Mouse (Mus musculus) neural tube, embryonic 13.5 days (tissue): ENCODE measurements around the gene Erg. TPM values are rescaled to one million over a fixed set of nuclear protein-coding genes. Genes with fewer than 3 reads are reported as not detected.

Experiments
- ATAC-seq: fragments of 200-750 bp; cut with Nextera tagmentation; 2 replicates; pipeline ENCODE4 v1.8.0; 2017; ENCODE audit warnings: low read depth, mild to moderate bottlenecking, moderate TSS enrichment, moderate library complexity
- H3K27ac ChIP-seq: fragments of 300-500 bp; sonication (generic); replicated peaks from 2 replicates; pipeline ENCODE4 v1.5.1; 2015; ENCODE audit warnings: moderate library complexity, mild to moderate bottlenecking, inconsistent platforms
- H3K27me3 ChIP-seq: fragments of 300-500 bp; sonication (generic); 2 replicates; pipeline ENCODE4 v1.6.1; 2015; ENCODE audit warnings: mild to moderate bottlenecking, inconsistent platforms
- H3K36me3 ChIP-seq: fragments of 300-500 bp; sonication (generic); 2 replicates; pipeline ENCODE4 v1.6.1; 2015; ENCODE audit warnings: mild to moderate bottlenecking, inconsistent platforms
- H3K4me1 ChIP-seq: fragments of 300-500 bp; sonication (generic); replicated peaks from 2 replicates; pipeline ENCODE4 v1.6.1; 2015; ENCODE audit warnings: inconsistent platforms
- H3K4me2 ChIP-seq: fragments of 300-500 bp; sonication (generic); 2 replicates; pipeline ENCODE4 v1.6.1; 2015; ENCODE audit warnings: inconsistent platforms, mild to moderate bottlenecking, moderate library complexity
- H3K4me3 ChIP-seq: fragments of 300-500 bp; sonication (generic); 2 replicates; pipeline ENCODE4 v1.5.1; 2015; ENCODE audit warnings: mild to moderate bottlenecking, inconsistent platforms
- H3K9ac ChIP-seq: fragments of 300-500 bp; sonication (generic); 2 replicates; pipeline ENCODE4 v1.6.1; 2015; ENCODE audit warnings: moderate library complexity, mild to moderate bottlenecking, inconsistent platforms
- H3K9me3 ChIP-seq: fragments of 300-500 bp; sonication (generic); 2 replicates; pipeline ENCODE4 v1.6.1; 2016; ENCODE audit warnings: inconsistent platforms
- WGBS: fragments of 180-500 bp; shearing (Covaris S2); methylation state at CpG from one replicate; pipeline ENCODE4 v1.1.7; 2015; 5-methylcytosine and 5-hydroxymethylcytosine counted together
- polyA plus RNA-seq: library from polyadenylated mRNA; unstranded; fragments of >200 nt; fragmentation: Nextera tagmentation; extraction: Ambion mirVana; gene quantifications from 2 replicates; pipeline ENCODE4 v1.2.1, GENCODE M21; 2015

Erg gene
- polyA plus RNA-seq, 1 experiment from 2014 or later = 3.3 TPM

DNA sequence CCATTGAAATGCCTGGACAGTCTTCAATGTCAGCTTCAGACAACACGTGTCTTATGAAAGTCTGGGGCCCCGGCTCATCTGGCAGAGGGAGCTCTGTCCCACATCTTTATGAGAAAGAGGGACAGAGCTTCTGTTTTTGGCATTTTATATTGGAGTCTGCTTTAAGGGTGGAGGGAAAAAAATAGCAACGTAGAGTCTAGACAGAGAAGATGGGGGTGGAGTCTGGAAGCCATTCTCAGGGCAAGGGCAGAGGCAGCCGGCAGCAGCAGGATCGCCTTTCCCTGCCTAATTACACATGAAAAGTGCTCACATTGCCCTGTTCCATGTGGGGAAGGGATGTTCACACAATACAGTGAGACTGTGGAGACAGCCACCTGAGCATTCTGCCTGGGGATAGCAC is 16.1 kb upstream of the Erg start:
- peaks cover 26% of the 10 kb centered on the region for H3K4me1 ChIP-seq
- H3K9me3 ChIP-seq = no peaks in the 10 kb centered on the region
- 34% methylated on average over 5 of the region's 5 CpGs for WGBS
- no peaks in the 10 kb centered on the region for H3K27me3 ChIP-seq
- no peak overlapping the region for H3K4me3 ChIP-seq
- H3K27ac ChIP-seq = no peak overlapping the region
- no peak for ATAC-seq
- H3K36me3 ChIP-seq = no peaks in the 10 kb centered on the region
- no peak overlapping the region for H3K9ac ChIP-seq
- H3K4me2 ChIP-seq = no peak overlapping the region

DNA sequence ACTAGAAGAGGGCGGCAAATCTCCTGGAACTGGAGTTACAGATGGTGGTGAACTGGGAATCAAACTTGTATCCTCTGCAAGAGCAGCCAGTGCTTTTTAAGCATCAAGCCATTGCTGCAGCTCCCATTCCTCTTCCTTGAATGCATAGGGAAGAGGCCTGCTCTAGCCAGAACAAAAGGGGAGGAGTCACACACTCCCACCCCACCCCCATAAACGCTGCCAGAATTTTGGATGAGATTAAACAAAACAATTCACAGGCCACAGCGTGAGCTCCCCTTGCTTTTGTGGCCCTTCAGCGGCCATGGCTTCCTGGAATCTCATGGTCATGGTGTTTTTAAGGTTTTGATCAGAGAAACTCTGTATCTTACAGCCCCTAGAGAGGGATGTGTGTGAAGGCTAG is 15.4 kb upstream of the Erg start:
- no peaks in the 10 kb centered on the region for H3K9me3 ChIP-seq
- H3K4me2 ChIP-seq = no peak overlapping the region
- H3K9ac ChIP-seq = no peak overlapping the region
- H3K27ac ChIP-seq = no peak overlapping the region
- ATAC-seq = no peak
- H3K36me3 ChIP-seq = no peaks in the 10 kb centered on the region
- WGBS = 25% methylated on average over 4 of the region's 4 CpGs
- H3K4me1 ChIP-seq = peaks cover 26% of the 10 kb centered on the region
- H3K4me3 ChIP-seq = no peak overlapping the region
- H3K27me3 ChIP-seq = no peaks in the 10 kb centered on the region

DNA sequence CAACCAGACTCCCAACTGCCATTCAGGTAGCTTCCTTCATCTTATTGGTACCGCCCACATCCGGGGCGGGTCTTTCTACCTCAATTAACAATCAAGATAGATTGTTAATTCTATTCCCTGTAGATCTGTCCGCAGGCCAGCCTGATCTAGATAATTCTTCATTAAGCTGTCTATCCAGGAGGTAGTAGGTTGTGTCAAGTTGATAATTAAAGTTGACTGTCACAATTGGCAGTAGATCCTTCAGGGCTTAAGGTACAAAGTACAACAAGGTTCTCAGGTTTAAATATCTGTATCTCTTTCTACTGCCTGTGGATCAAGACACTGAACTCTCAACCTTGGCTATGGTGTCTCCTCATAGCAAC is 14.8 kb upstream of the Erg start:
- H3K4me2 ChIP-seq = peak overlapping the region; percentile 44
- H3K9ac ChIP-seq = no peak overlapping the region
- H3K4me1 ChIP-seq = peaks cover 26% of the 10 kb centered on the region
- no peaks in the 10 kb centered on the region for H3K27me3 ChIP-seq
- no peaks in the 10 kb centered on the region for H3K36me3 ChIP-seq
- no peak; the same call in 1 of the 2 replicates for ATAC-seq
- peak overlapping the region; percentile 35 for H3K27ac ChIP-seq
- whole genome bisulfite sequencing = 56% methylated on average over 4 of the region's 4 CpGs
- H3K9me3 ChIP-seq = no peaks in the 10 kb centered on the region
- H3K4me3 ChIP-seq = peak overlapping the region; percentile 24

DNA sequence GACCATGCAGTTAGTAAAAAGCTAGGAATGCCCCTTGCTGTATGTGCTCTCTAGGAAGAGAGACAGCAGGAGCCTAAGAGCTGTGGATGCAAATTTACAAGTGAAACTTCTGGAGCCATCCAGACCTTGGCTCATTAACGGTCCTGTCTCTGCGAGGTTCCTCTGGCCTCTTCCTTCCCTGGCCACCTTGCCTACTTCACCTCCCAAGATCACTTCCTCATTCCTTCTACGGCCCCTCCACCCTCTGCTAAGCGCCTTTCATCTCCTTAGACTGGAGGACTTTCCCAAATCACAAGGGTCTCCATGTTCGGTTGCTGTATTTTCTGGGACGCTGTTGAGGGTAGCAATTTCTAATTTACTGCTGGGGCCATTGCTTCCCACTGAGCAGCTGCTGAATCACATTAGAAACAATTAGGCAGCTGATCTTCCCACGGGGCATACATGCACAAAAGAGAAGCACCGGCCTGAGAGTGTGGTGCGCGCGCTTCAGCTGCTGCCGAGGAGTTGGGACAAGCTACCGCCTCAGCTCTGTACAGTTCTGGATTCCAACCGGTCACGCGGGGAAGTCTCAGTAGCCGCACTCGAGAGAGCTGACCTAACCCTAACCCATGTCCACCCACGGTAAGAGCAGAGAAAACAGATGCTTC is 14.3 kb upstream of the Erg start:
- peak overlapping the region; percentile 44 for H3K4me2 ChIP-seq
- H3K27me3 ChIP-seq = no peaks in the 10 kb centered on the region
- peak; percentile 74 for ATAC-seq
- WGBS = 38% methylated on average over 19 of the region's 19 CpGs
- H3K27ac ChIP-seq = peak overlapping the region; percentile 35
- H3K9me3 ChIP-seq = no peaks in the 10 kb centered on the region
- H3K4me3 ChIP-seq = peak overlapping the region; percentile 24
- no peak overlapping the region for H3K9ac ChIP-seq
- no peaks in the 10 kb centered on the region for H3K36me3 ChIP-seq
- H3K4me1 ChIP-seq = peaks cover 26% of the 10 kb centered on the region

DNA sequence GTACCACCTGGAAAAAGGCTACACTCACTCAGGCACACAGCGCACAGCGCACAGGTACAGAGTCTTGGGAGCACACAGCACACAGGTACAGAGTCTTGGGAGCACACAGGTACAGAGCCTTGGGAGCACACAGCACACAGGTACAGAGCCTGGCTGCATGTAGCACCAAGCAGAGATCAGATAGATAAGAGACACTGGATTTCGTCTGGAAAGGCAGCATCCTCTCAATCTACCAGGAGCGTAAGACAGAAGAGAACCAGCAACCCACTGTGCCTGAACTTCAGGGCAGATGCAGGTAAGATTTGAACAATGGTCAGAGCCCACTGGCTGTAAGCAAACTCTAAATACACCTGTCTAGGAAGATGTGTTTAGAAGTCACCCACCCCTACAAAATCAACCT is 12.5 kb upstream of the Erg start:
- WGBS = 97% methylated on average over 4 of the region's 4 CpGs
- H3K4me1 ChIP-seq = peaks cover 26% of the 10 kb centered on the region
- ATAC-seq = no peak

DNA sequence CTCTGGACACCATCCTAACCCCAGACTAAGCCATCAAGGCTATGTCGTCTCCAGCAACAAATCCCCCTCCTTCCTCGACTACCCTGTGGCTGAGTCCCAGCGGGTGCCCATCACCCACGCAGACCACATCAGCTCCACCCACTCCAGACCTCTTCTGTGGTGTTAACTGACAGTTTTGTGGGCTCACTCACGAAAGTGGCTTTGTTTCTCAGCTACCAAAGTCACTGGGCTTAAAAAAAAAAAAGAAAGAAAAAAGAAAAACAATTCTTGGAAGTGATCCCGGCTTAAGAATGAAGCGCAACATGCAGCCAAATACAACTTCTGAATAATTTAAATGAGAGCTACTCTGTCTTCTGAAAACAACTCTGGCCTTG is 11.2 kb upstream of the Erg start:
- H3K4me2 ChIP-seq = no peak overlapping the region
- no peak overlapping the region for H3K9ac ChIP-seq
- ATAC-seq = no peak

More for the DNA sequence above, 12.5 kb upstream of the Erg start:
- Histone ChIP-seq H3K36me3 (no peaks in the 10 kb centered on the region), H3K27ac (no peak overlapping the region), H3K27me3 (no peaks in the 10 kb centered on the region), H3K9ac (no peak overlapping the region), H3K4me3 (no peak overlapping the region), H3K4me2 (no peak overlapping the region), H3K9me3 (no peaks in the 10 kb centered on the region)

DNA sequence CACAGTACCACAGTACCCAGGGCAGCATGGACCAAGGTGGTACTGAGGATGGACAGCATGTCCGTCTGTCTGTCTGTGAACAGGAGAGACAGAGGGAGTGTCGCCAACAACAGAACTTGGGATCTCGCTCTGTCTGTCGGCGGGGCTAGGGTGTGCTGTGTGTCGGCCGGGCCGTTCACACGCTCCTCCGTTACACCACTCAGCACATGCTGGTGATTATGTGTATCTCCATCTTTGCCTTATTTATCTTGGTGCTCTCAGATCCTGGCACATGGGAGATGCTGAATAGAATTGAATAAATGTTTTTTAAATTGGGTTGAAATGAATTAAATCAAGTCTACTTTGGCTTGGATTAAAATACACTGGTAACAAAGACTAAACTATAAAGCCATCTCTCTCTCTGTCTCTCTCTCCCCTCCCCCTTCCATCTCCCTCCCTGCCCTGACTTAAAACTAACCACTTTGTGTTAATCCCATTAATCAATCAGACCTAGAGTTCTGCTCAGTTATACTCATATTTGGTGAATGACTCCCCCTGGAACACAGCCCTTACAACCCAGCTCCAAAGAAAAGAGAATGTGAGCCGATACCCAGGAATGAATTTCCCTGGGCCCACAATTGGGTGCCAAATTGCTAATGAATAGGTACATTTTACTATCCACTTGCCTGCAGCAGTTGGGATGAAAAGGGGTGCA is 10.6 kb upstream of the Erg start:
- no peaks in the 10 kb centered on the region for H3K36me3 ChIP-seq
- no peaks in the 10 kb centered on the region for H3K9me3 ChIP-seq
- WGBS = 86% methylated on average over 11 of the region's 11 CpGs
- H3K9ac ChIP-seq = no peak overlapping the region
- H3K4me1 ChIP-seq = peaks cover 20% of the 10 kb centered on the region
- no peak overlapping the region for H3K4me3 ChIP-seq
- no peak overlapping the region for H3K27ac ChIP-seq
- H3K4me2 ChIP-seq = no peak overlapping the region
- no peaks in the 10 kb centered on the region for H3K27me3 ChIP-seq
- ATAC-seq = no peak

More for the DNA sequence above, 11.2 kb upstream of the Erg start:
- H3K27ac ChIP-seq = no peak overlapping the region
- no peaks in the 10 kb centered on the region for H3K36me3 ChIP-seq
- peaks cover 25% of the 10 kb centered on the region for H3K4me1 ChIP-seq
- no peaks in the 10 kb centered on the region for H3K27me3 ChIP-seq
- H3K9me3 ChIP-seq = no peaks in the 10 kb centered on the region
- H3K4me3 ChIP-seq = no peak overlapping the region
- 47% methylated on average over 7 of the region's 7 CpGs for whole genome bisulfite sequencing

DNA sequence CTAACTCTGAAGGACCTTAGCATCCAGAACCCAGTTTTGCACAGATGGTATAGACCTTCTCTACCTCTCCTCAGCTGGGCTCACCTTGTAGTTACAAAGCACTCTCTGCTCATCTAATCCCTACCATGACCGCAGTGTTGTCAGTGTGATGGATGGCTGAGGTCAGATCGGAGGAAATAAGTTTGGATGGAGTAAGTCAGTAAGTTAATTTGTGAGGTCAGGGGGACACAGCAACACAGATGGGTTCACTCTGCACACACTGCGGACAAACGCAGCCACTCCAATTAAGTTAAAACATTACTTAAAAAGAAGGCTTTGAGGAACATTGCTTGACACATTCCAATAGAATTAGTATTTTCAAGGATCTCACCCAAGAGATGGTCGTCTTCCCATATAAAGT is 2.5 kb upstream of the Erg start:
- Histone ChIP-seq H3K9ac (no peak overlapping the region), H3K9me3 (no peaks in the 10 kb centered on the region), H3K4me2 (no peak overlapping the region), H3K4me1 (peaks cover 21% of the 10 kb centered on the region), H3K4me3 (no peak overlapping the region), H3K36me3 (no peaks in the 10 kb centered on the region), H3K27ac (no peak overlapping the region), H3K27me3 (peaks cover 41% of the 10 kb centered on the region)
- 53% methylated on average over 5 of the region's 5 CpGs for WGBS
- no peak for ATAC-seq

DNA sequence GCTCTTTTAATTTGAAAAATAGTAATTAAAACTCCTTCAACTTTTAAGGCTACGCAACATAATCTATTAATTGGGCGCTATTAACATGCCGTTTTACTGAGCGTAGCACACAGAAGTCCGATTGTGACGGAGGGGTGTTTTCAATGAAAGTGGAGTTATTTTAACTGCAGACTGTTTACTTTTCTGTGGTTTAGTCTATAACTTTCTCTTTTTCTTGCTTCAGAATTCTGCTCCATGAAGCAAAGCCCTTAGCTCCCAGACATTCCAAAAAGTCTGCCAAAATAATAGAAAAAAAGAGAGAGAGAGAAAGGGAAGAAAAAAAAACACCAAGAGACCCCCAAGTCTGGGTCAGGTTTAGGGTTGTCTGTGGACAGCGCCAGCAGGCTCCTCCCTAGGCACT is 333 bp upstream of the Erg start:
- H3K4me2 ChIP-seq = peak overlapping the region; percentile 88
- no peak for ATAC-seq
- no peak overlapping the region for H3K9ac ChIP-seq
- peaks cover 21% of the 10 kb centered on the region for H3K4me1 ChIP-seq
- H3K4me3 ChIP-seq = 0 out of 2 replicates have a peak overlapping the region, but pooled peaks have one; percentile 46
- H3K27ac ChIP-seq = no peak overlapping the region
- peaks cover 53% of the 10 kb centered on the region for H3K27me3 ChIP-seq
- WGBS = 18% methylated on average over 7 of the region's 7 CpGs
- H3K9me3 ChIP-seq = no peaks in the 10 kb centered on the region
- no peaks in the 10 kb centered on the region for H3K36me3 ChIP-seq

DNA sequence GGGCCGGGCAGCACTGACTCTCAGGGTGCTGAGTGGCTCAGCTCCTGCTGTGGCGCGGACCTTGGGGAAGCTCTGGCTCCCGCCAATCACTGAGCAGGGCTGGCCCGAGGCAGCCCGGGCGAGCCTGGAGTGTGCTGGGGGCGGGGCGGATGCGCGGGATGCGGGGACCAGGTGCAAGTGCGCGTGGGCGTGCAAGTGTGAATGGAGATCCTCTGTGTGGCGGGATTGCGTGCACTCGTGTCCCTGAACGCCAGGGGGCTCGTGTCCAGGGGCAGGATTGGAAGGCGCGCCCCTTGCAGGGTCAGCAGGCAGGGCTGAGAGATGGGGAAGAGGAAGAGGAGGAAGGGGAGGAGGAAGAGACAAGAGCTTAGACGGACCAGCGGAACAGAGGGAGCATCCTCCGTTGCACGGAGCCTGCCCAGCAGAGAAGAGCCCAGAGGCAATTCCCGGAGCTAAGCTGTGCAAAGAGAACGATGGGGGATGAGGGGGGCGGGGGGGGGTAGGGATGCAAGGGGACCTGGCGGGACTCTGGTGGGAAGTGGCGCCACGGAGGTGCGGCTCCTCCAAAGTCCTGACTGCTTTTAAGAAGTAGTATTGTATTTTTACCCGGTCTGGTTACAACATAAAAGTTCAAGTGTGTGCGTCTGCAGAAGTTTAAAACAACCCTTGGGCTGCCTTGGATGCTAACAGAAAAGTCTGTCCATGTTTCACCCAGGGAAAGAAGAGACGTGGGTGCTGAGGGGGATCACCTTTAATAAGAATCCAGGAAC is 667 bp downstream of the Erg start:
- under 1% methylated on average over 36 of the region's 36 CpGs for WGBS
- peak overlapping the region; percentile 64 for H3K9ac ChIP-seq
- H3K36me3 ChIP-seq = no peaks in the 10 kb centered on the region
- H3K9me3 ChIP-seq = no peaks in the 10 kb centered on the region
- peak overlapping the region; percentile 46 for H3K4me3 ChIP-seq
- no peak overlapping the region for H3K27ac ChIP-seq
- H3K27me3 ChIP-seq = peaks cover 61% of the 10 kb centered on the region
- ATAC-seq = peak; percentile 92
- H3K4me1 ChIP-seq = peaks cover 21% of the 10 kb centered on the region
- H3K4me2 ChIP-seq = peak overlapping the region; percentile 88

DNA sequence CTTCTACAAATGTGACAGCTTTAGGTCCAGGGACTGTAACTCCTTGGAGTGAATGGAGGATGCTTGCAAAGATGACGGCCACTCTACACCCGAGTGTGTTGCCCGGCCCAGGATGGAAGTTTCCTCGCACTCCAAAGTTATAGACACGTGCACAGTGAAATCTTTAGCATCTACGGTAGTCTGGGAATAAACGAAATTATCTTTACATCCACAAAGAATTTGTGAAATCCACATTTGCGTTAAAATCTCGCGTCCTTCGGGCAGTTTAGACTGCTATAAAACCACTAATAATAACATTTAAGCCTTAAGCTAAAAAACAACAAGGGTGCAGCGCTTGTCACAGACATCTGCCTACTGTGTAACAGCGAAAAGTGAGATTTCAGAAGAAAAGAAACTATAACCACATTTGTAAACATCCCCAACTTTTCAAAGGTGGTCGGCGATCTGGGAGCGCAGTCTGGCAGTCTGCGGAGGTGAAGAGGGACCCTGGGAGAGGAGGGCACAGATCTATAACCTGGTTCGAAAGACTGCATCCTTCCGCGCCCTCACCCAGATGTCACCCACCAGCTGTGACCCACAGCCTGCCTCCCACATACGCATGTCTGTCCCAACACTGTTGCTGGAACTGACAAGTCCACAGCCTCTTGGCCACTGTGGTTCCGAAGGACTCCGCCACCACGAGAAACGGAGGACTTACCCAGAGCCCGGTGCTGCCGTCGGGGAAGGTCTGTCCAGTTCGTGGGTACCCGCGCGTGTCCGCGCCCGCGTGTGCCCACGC is 1.5 kb downstream of the Erg start:
- Histone ChIP-seq H3K4me1 (peaks cover 21% of the 10 kb centered on the region), H3K9me3 (no peaks in the 10 kb centered on the region), H3K9ac (peak overlapping the region; percentile 64), H3K4me2 (peak overlapping the region; percentile 88), H3K4me3 (peak overlapping the region; percentile 46), H3K36me3 (no peaks in the 10 kb centered on the region), H3K27me3 (peaks cover 61% of the 10 kb centered on the region), H3K27ac (no peak overlapping the region)
- 16% methylated on average over 37 of the region's 37 CpGs for WGBS
- ATAC-seq = peak; percentile 47; the same call in 1 of the 2 replicates

DNA sequence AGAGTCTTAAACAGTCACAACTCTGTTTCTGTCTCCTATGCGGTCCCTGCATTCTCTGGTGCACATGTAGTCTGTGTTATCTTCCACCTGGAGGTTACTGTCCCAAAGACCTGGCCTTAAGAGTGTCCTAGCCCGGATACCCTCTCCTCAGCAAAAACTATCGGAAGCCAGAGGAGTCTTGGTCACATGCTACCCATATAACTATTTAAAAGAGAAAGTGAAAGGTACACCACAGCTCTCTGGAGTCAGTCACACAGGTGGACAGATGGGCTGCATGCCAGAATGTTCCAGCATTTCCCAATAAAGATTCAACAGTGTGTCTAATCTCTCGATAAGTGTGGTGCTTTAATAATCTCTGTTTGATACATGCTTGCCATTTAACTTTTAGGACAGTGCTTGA is 7.1 kb downstream of the Erg start:
- ATAC-seq = no peak

More for the DNA sequence above, 7.1 kb downstream of the Erg start:
- Histone ChIP-seq H3K36me3 (no peaks in the 10 kb centered on the region), H3K4me2 (no peak overlapping the region), H3K27ac (no peak overlapping the region), H3K9ac (no peak overlapping the region), H3K27me3 (peaks cover 24% of the 10 kb centered on the region), H3K9me3 (no peaks in the 10 kb centered on the region), H3K4me3 (no peak overlapping the region), H3K4me1 (0 out of 2 replicates have a peak, but pooled peaks cover 5% of the 10 kb centered on the region)
- WGBS = 88% methylated on average over 4 of the region's 4 CpGs
